Mouse (Mus musculus): ENCODE measurements around the gene Olfm2. TPM values are rescaled to one million over a fixed set of nuclear protein-coding genes. Genes with fewer than 3 reads are reported as not detected.

Gene Olfm2
- total and polyA plus RNA-seq, 3 experiments = 0.08 to 0.47 TPM; not detected in 1

DNA sequence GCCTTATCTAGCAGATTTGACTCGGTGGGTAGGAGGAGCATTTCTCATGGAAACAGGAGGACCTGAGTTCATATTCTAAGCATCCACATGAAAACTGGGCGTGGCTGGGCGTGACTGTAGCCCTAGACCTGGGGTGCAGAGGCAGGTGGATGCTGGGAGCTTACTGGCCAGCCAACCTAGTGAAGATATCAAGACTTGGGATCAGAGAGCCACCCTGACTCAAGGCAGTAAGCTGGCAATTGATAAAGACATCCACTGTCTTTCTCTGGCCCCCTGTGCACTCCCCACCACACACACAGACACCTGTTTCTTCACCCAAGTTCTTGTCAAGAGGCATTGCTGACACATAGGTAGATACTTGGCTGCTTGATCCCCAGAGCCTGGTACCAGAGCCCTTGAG, 2.4 kb upstream of the Olfm2 start:
- dilution Hi-C loops (cut with MboI; ENCODE audit: extremely low pct_ligation_motif_present, extremely low pct_unique_long_range_greater_than_20kb, low sequenced_read_pairs) = no loop called here
- in situ Hi-C loops (cut with MboI; ENCODE audit: low pct_ligation_motif_present, low pct_unique_long_range_greater_than_20kb, low sequenced_read_pairs) = no loop called here
- no peaks in the 10 kb centered on the region for H3K79me2 ChIP-seq (replicated peaks; ENCODE audit: control insufficient read depth, extremely low read depth, insufficient read depth, poor library complexity, severe bottlenecking)

DNA sequence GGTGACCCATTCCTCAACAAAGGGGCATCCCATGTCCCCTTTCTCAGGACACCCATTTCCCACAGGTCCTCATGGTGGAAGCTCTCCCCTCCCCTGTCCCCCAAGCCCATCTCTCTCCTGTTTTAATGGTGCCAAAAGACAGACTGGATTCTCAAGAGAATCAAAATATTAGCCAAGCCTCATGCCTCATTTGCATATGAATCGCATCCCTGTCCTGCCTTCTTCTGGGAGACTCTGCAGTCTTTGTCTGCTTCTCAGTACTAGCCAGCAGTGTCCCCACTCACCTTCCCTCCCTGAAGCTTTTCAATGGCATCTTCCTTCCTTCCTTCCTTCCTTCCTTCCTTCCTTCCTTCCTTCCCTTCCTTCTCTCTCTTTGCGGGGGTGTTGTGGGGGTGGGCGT, 1.5 kb upstream of the Olfm2 start:
- in situ Hi-C loops (cut with MboI; ENCODE audit: low pct_ligation_motif_present, low pct_unique_long_range_greater_than_20kb, low sequenced_read_pairs) = no loop called here
- Histone ChIP-seq H3K79me2 (replicated peaks; ENCODE audit: control insufficient read depth, extremely low read depth, insufficient read depth, poor library complexity, severe bottlenecking) (no peaks in the 10 kb centered on the region), H3K4me1 (ENCODE audit: control insufficient read depth in 1 of 2, insufficient read depth in 2 of 2) (no peaks in the 10 kb centered on the region; a peak in 1 of 4 replicates), H3K9me3 (replicated peaks; ENCODE audit: low read length) (peaks cover 6% of the 10 kb centered on the region), H3K9ac (ENCODE audit: insufficient read depth, low read depth) (no peak overlapping the region), H3K4me2 (ENCODE audit: insufficient read depth, low read depth, poor library complexity, severe bottlenecking) (no peak overlapping the region), H3K27me3 (replicated peaks) (peaks cover 81% of the 10 kb centered on the region), H3K4me3 (replicated peaks in 1 of 3; ENCODE audit: low read depth in 2 of 3, low read length in 2 of 3, poor library complexity in 1 of 3) (no peak overlapping the region), H3K36me3 (replicated peaks in 1 of 2; ENCODE audit: control insufficient read depth in 1 of 2, insufficient read depth in 1 of 2, low read length in 1 of 2) (no peaks in the 10 kb centered on the region), H3K27ac (ENCODE audit: insufficient read depth, low read depth) (no peak overlapping the region)
- TF ChIP-seq KAT2A (IDR thresholded peaks at IDR 0.05; ENCODE audit: insufficient replicate concordance, low read length) = no peak
- TF ChIP-seq ZC3H11A (IDR thresholded peaks at IDR 0.05; ENCODE audit: low read depth, low read length) = no peak
- TF ChIP-seq CHD2 (IDR thresholded peaks at IDR 0.05; ENCODE audit: low read length) = no peak
- no peak for TF ChIP-seq JUND (conservative IDR thresholded peaks at IDR 0.05; ENCODE audit: low read depth, low read length)
- no peak for TF ChIP-seq UBTF (IDR thresholded peaks at IDR 0.05; ENCODE audit: low read depth, low read length)
- no peak for TF ChIP-seq ZNF384 (IDR thresholded peaks at IDR 0.05; ENCODE audit: low read depth, low read length)
- TF ChIP-seq BHLHE40 (IDR thresholded peaks at IDR 0.05; ENCODE audit: low read depth, low read length) = no peak
- DNase-seq (ENCODE audit: extremely low read depth) = no peak
- dilution Hi-C loops (cut with MboI; ENCODE audit: extremely low pct_ligation_motif_present, extremely low pct_unique_long_range_greater_than_20kb, low sequenced_read_pairs) = no loop called here

More for the DNA sequence above, 2.4 kb upstream of the Olfm2 start:
- no peak overlapping the region for H3K4me3 ChIP-seq (replicated peaks in 1 of 3; ENCODE audit: low read depth in 2 of 3, low read length in 2 of 3, poor library complexity in 1 of 3)
- H3K36me3 ChIP-seq (replicated peaks in 1 of 2; ENCODE audit: control insufficient read depth in 1 of 2, insufficient read depth in 1 of 2, low read length in 1 of 2) = no peaks in the 10 kb centered on the region
- no peak overlapping the region for H3K27ac ChIP-seq (ENCODE audit: insufficient read depth, low read depth)
- DNase-seq (ENCODE audit: extremely low read depth) = no peak
- H3K4me1 ChIP-seq (ENCODE audit: control insufficient read depth in 1 of 2, insufficient read depth in 2 of 2) = no peaks in the 10 kb centered on the region; a peak in 1 of 4 replicates
- no peak overlapping the region for H3K9ac ChIP-seq (ENCODE audit: insufficient read depth, low read depth)
- H3K9me3 ChIP-seq (replicated peaks; ENCODE audit: low read length) = peaks cover 6% of the 10 kb centered on the region
- H3K4me2 ChIP-seq (ENCODE audit: insufficient read depth, low read depth, poor library complexity, severe bottlenecking) = no peak overlapping the region
- TF ChIP-seq JUND (conservative IDR thresholded peaks at IDR 0.05; ENCODE audit: low read depth, low read length) (no peak), IRF4 (IDR thresholded peaks at IDR 0.05; ENCODE audit: low read depth, low read length) (no peak)
- peaks cover 76% of the 10 kb centered on the region for H3K27me3 ChIP-seq (replicated peaks)

DNA sequence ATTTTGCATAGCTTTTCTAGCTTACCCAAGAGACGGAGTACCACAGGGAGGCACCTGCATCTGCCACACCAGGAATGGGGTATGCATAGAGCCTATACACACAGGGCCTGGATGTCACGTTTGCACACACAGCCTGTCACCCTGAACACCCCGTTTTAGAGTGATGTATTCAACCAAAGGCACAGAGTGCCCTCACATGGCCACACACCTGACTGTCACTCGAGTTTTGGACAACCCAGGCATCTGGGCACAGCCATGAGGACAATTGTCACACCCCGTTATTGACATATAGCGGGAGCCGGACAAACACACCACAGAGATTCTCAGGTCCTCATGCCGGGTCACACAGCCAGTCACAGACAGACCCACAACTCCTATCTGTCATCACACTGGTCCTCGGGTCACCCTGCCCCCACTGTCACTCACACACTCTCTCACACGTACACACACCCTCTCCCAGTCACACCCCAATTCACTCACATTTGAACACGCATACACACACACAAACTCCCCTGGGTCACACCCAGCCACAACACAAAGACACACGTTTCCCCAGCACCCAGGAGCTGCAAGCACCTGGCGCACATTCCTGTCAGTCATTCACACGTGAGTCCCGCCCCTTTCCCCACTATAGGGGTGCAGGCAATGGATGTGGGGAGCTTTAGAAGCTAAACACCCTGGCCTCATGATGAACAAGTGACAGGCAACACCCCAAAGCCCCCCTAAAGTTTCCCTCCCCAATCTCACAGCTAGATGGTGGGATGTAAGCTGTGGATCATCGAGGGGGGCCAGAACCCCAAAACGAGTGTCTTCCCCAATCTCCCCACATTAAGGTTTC, 801 bp downstream of the Olfm2 start:
- Histone ChIP-seq H3K9me3 (replicated peaks; ENCODE audit: low read length) (peaks cover 6% of the 10 kb centered on the region), H3K79me2 (replicated peaks; ENCODE audit: control insufficient read depth, extremely low read depth, insufficient read depth, poor library complexity, severe bottlenecking) (no peaks in the 10 kb centered on the region), H3K36me3 (replicated peaks in 1 of 2; ENCODE audit: control insufficient read depth in 1 of 2, insufficient read depth in 1 of 2, low read length in 1 of 2) (no peaks in the 10 kb centered on the region), H3K4me2 (ENCODE audit: insufficient read depth, low read depth, poor library complexity, severe bottlenecking) (no peak overlapping the region), H3K27ac (ENCODE audit: insufficient read depth, low read depth) (no peak overlapping the region), H3K4me1 (ENCODE audit: control insufficient read depth in 1 of 2, insufficient read depth in 2 of 2) (peaks cover 0 to 4% of the 10 kb centered on the region in 2 experiments; a peak in 1 of 4 replicates), H3K9ac (ENCODE audit: insufficient read depth, low read depth) (no peak overlapping the region), H3K27me3 (replicated peaks) (peaks cover 86% of the 10 kb centered on the region), H3K4me3 (replicated peaks in 1 of 3; ENCODE audit: low read depth in 2 of 3, low read length in 2 of 3, poor library complexity in 1 of 3) (no peak overlapping the region)
- no peak for TF ChIP-seq RAD21 (IDR thresholded peaks at IDR 0.05; ENCODE audit: low read depth, low read length)
- TF ChIP-seq CTCF (conservative IDR thresholded peaks at IDR 0.05 in 1 of 2, IDR thresholded peaks at IDR 0.05 in 1 of 2; ENCODE audit: low read depth in 2 of 2, low read length in 2 of 2) = no peak
- TF ChIP-seq MAX (IDR thresholded peaks at IDR 0.05; ENCODE audit: low read length) = no peak
- no peak for TF ChIP-seq ZNF384 (IDR thresholded peaks at IDR 0.05; ENCODE audit: low read depth, low read length)
- no peak for TF ChIP-seq NELFE (IDR thresholded peaks at IDR 0.05; ENCODE audit: low read depth, low read length)
- TF ChIP-seq PAX5 (IDR thresholded peaks at IDR 0.05; ENCODE audit: low read length) = no peak
- TF ChIP-seq MXI1 (IDR thresholded peaks at IDR 0.05; ENCODE audit: low read depth, low read length) = no peak
- TF ChIP-seq ZMIZ1 (IDR thresholded peaks at IDR 0.05; ENCODE audit: low read depth, low read length) = no peak
- no peak for TF ChIP-seq USF2 (conservative IDR thresholded peaks at IDR 0.05; ENCODE audit: low read depth, low read length)
- DNase-seq (ENCODE audit: extremely low read depth) = no peak
- dilution Hi-C loops (cut with MboI; ENCODE audit: extremely low pct_ligation_motif_present, extremely low pct_unique_long_range_greater_than_20kb, low sequenced_read_pairs) = no loop called here
- in situ Hi-C loops (cut with MboI; ENCODE audit: low pct_ligation_motif_present, low pct_unique_long_range_greater_than_20kb, low sequenced_read_pairs) = no loop called here
